Mouse (Mus musculus) testis, adult 2 months (tissue): ENCODE results near the gene Rab37.

Source experiments
- CTCF ChIP-seq: fragments of 200-500 bp; IDR thresholded peaks from 2 replicates; pipeline ENCODE4 v1.5.1; 2012; ENCODE audit warnings: low read depth, mild to moderate bottlenecking, inconsistent platforms, low read length, moderate library complexity; ENCODE audit not compliant: control insufficient read depth, insufficient read depth, insufficient replicate concordance
- POLR2A ChIP-seq: fragments of 200-500 bp; IDR thresholded peaks from 2 replicates; pipeline ENCODE4 v1.6.1; 2012; ENCODE audit warnings: low read depth, mild to moderate bottlenecking, inconsistent platforms, low read length, moderate library complexity; ENCODE audit not compliant: control insufficient read depth

DNA sequence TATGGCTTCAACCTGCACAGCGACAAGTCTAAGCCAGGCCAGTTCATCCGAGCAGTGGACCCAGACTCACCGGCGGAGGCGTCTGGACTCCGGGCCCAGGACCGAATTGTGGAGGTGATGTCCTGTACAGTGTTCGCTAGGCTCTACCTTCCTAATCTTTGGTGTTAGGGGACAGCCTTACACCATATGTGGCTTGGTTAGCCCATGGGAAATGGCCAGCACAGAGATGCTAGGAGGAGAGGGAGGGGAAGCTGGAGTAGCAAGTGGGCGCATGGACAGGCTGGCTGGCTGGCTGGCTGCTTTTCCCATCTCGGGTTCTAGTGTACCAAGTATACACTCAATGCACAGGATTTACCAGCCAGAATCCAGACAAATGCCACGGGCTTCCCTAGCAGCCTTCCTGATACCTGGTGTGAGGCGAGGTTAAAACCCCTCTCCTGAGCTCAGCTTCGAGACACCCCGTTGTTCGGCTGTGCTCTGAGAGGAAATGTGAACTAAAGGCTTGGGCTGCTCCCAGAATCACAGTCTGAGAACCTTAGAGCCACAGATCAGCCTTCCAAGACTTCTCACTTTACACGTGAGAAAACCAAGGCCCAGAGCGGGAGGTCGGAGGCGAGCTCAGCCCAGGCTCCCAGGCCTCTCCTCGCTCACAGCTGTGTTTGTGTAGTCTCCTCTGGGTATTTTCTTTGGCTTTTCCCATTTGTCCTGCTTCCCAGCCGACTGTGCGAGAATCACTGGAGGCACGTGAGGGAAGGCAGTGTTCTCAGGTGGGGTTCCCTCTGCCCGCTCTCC, 85.4 kb downstream of the Rab37 start:
- TF ChIP-seq CTCF (no peak), POLR2A (no peak)
